Mouse (Mus musculus): ENCODE measurements around the gene Nav2. TPM values are rescaled to one million over a fixed set of nuclear protein-coding genes. Genes with fewer than 3 reads are reported as not detected.
A peak's percentile ranks its signal among the peaks of the same experiment; 100 is the strongest.

Nav2 gene
- total and polyA plus RNA-seq, 3 experiments, result 2.0 to 2.7 TPM; not detected in 1

GRCm38 (mm10) chr7:48860948-48861347 lies 47.6 kb upstream of the Nav2 start:
- TF ChIP-seq POLR2AphosphoS5 (IDR thresholded peaks at IDR 0.05; ENCODE audit: borderline replicate concordance, low read depth, low read length) (no peak), MYB (IDR thresholded peaks at IDR 0.05; ENCODE audit: low read depth, low read length) (no peak), MAZ (IDR thresholded peaks at IDR 0.05; ENCODE audit: low read depth, low read length) (no peak), RCOR1 (IDR thresholded peaks at IDR 0.05; ENCODE audit: low read depth, low read length) (no peak), POLR2A (IDR thresholded peaks at IDR 0.05; ENCODE audit: control insufficient read depth in 1 of 2, insufficient read depth in 1 of 2, low read depth in 1 of 2, low read length in 2 of 2, poor library complexity in 1 of 2) (no peak), POLR2AphosphoS2 (IDR thresholded peaks at IDR 0.05; ENCODE audit: low read length) (no peak)
- Histone ChIP-seq H3K27ac (ENCODE audit: control insufficient read depth, low read depth, low read length) (no peak overlapping the region), H3K9ac (ENCODE audit: control insufficient read depth, low read depth, low read length, poor library complexity, severe bottlenecking) (no peak overlapping the region), H3K4me3 (ENCODE audit: control insufficient read depth in 1 of 2, insufficient read depth in 1 of 2, low read depth in 2 of 2, low read length in 2 of 2) (no peak overlapping the region), H3K27me3 (ENCODE audit: control insufficient read depth in 1 of 2, insufficient read depth in 2 of 2, low read length in 2 of 2) (no peaks in the 10 kb centered on the region), H3K4me1 (ENCODE audit: control insufficient read depth in 1 of 2, insufficient read depth in 2 of 2, low read length in 2 of 2) (peaks cover 58 to 64% of the 10 kb centered on the region in 2 experiments), H3K9me3 (replicated peaks; ENCODE audit: insufficient read depth, low read length) (no peaks in the 10 kb centered on the region), H3K79me2 (ENCODE audit: control insufficient read depth, insufficient read depth, low read length, poor library complexity) (no peaks in the 10 kb centered on the region), H3K36me3 (ENCODE audit: control insufficient read depth in 1 of 2, insufficient read depth in 2 of 2, low read length in 2 of 2) (peaks cover 0 to 65% of the 10 kb centered on the region in 2 experiments; a peak in 3 of 4 replicates)
- DNase-seq (ENCODE audit: low read depth, low spot score), result no peak

DNA sequence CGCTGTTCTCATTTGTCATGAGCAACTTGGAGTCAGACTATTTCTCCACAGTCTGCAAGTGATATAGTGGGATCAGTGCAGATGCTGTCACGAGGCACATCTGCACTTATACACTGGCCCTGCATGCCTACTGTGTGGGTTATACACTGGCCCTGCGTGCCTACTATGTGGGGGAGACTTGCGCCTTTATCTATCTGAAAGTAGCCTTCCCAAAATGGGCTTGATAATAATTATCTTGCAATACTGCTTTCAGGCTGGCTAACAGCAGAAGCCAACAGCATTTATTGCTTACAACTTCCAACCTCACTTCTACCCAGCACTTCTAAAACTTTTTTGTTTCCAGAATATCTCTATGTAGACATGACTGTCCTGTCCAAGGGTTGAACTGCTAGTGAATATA lies 46.7 kb upstream of the Nav2 start:
- H3K36me3 ChIP-seq (ENCODE audit: control insufficient read depth in 1 of 2, insufficient read depth in 2 of 2, low read length in 2 of 2), result peaks cover 8 to 68% of the 10 kb centered on the region in 2 experiments
- TF ChIP-seq TCF12 (IDR thresholded peaks at IDR 0.05; ENCODE audit: low read depth, low read length), result peak; percentile 51; the same call in 1 of the 2 replicates
- TF ChIP-seq EP300 (IDR thresholded peaks at IDR 0.05; ENCODE audit: low read depth in 1 of 2, low read length in 2 of 2), result peak; percentile 34 to 68; a peak in 2 of 4 replicates
- TF ChIP-seq CHD2 (IDR thresholded peaks at IDR 0.05; ENCODE audit: low read length), result no peak
- peak; percentile 99 for TF ChIP-seq ZKSCAN1 (IDR thresholded peaks at IDR 0.05; ENCODE audit: low read depth, low read length)
- TF ChIP-seq GATA1 (IDR thresholded peaks at IDR 0.05; ENCODE audit: low read depth, low read length), result 0 out of 2 replicates have a peak, but pooled peaks have one; percentile 29
- DNase-seq (ENCODE audit: low read depth, low spot score), result no peak
- H3K9ac ChIP-seq (ENCODE audit: control insufficient read depth, low read depth, low read length, poor library complexity, severe bottlenecking), result no peak overlapping the region
- H3K27me3 ChIP-seq (ENCODE audit: control insufficient read depth in 1 of 2, insufficient read depth in 2 of 2, low read length in 2 of 2), result no peaks in the 10 kb centered on the region
- no peak overlapping the region for H3K4me3 ChIP-seq (ENCODE audit: control insufficient read depth in 1 of 2, insufficient read depth in 1 of 2, low read depth in 2 of 2, low read length in 2 of 2)
- peak overlapping the region; percentile 40; the same call in 1 of the 2 replicates for H3K27ac ChIP-seq (ENCODE audit: control insufficient read depth, low read depth, low read length)
- no peaks in the 10 kb centered on the region for H3K9me3 ChIP-seq (replicated peaks; ENCODE audit: insufficient read depth, low read length)
- H3K4me1 ChIP-seq (ENCODE audit: control insufficient read depth in 1 of 2, insufficient read depth in 2 of 2, low read length in 2 of 2), result peaks cover 61 to 69% of the 10 kb centered on the region in 2 experiments
- no peaks in the 10 kb centered on the region for H3K79me2 ChIP-seq (ENCODE audit: control insufficient read depth, insufficient read depth, low read length, poor library complexity)

- no peaks in the 10 kb centered on the region for H3K9me3 ChIP-seq (replicated peaks; ENCODE audit: insufficient read depth, low read length)
- no peaks in the 10 kb centered on the region for H3K27me3 ChIP-seq (ENCODE audit: control insufficient read depth in 1 of 2, insufficient read depth in 2 of 2, low read length in 2 of 2)
- peaks cover 51 to 56% of the 10 kb centered on the region in 2 experiments for H3K4me1 ChIP-seq (ENCODE audit: control insufficient read depth in 1 of 2, insufficient read depth in 2 of 2, low read length in 2 of 2)
- peak; percentile 78; the same call in 1 of the 2 replicates for TF ChIP-seq MAFK (IDR thresholded peaks at IDR 0.05; ENCODE audit: borderline replicate concordance, low read depth, low read length)
- no peak for TF ChIP-seq MEF2A (IDR thresholded peaks at IDR 0.05; ENCODE audit: extremely low read depth, insufficient replicate concordance, low read depth, low read length, poor library complexity, severe bottlenecking)
- TF ChIP-seq MAZ (IDR thresholded peaks at IDR 0.05; ENCODE audit: low read depth, low read length), result no peak
- peak; percentile 51; the same call in 1 of the 2 replicates for TF ChIP-seq ZNF384 (IDR thresholded peaks at IDR 0.05; ENCODE audit: low read depth, low read length)
- TF ChIP-seq BHLHE40 (IDR thresholded peaks at IDR 0.05; ENCODE audit: borderline replicate concordance, low read depth, low read length), result 0 out of 2 replicates have a peak, but pooled peaks have one; percentile 4
- peaks cover 17 to 54% of the 10 kb centered on the region in 2 experiments for H3K36me3 ChIP-seq (ENCODE audit: control insufficient read depth in 1 of 2, insufficient read depth in 2 of 2, low read length in 2 of 2)
- no peak overlapping the region; a peak in 1 of 4 replicates for H3K4me3 ChIP-seq (ENCODE audit: control insufficient read depth in 1 of 2, insufficient read depth in 1 of 2, low read depth in 2 of 2, low read length in 2 of 2)
- no peak overlapping the region for H3K9ac ChIP-seq (ENCODE audit: control insufficient read depth, low read depth, low read length, poor library complexity, severe bottlenecking)
- DNase-seq (ENCODE audit: low read depth, low spot score), result no peak
- no peaks in the 10 kb centered on the region for H3K79me2 ChIP-seq (ENCODE audit: control insufficient read depth, insufficient read depth, low read length, poor library complexity)
- H3K27ac ChIP-seq (ENCODE audit: control insufficient read depth, low read depth, low read length), result peak overlapping the region; percentile 88
Measured at GRCm38 (mm10) chr7:48864199-48864598, 44.3 kb upstream of the Nav2 start.

All from MEL (cell line).